Mouse (Mus musculus) liver, embryonic 14.5 days (tissue): ENCODE results near the gene Bak1.

Experiments used
- CTCF ChIP-seq: IDR thresholded peaks from 2 replicates; pipeline ENCODE4 v1.5.1; 2016; ENCODE audit warnings: antibody characterized with exemption, low read depth, control low read depth
- EP300 ChIP-seq: IDR thresholded peaks from 2 replicates; pipeline ENCODE4 v1.6.1; 2016; ENCODE audit warnings: antibody characterized with exemption, low read depth

- TF ChIP-seq CTCF, result no peak
- no peak for TF ChIP-seq EP300
Observed at GRCm38 (mm10) chr17:27051514-27051913, 22.7 kb upstream of the Bak1 start.
